Mouse (Mus musculus) midbrain, postnatal 0 days (tissue): Measurements from ENCODE around the gene Notch1. TPM values are rescaled to one million over a fixed set of nuclear protein-coding genes. Genes with fewer than 3 reads are reported as not detected.

Experiments
- ATAC-seq: fragments of 200-750 bp; cut with Nextera tagmentation; 2 replicates; pipeline ENCODE4 v1.8.0; 2017; ENCODE audit warnings: moderate number of reproducible peaks, mild to moderate bottlenecking, moderate TSS enrichment, moderate library complexity; ENCODE audit not compliant: low FRiP score
- DNase-seq: peaks from one replicate; pipeline ENCODE4 v3.0.0-alpha.2; 2015; ENCODE audit warnings: low spot score
- H3K27ac ChIP-seq: fragments of 300-500 bp; sonication (generic); 2 replicates; pipeline ENCODE4 v1.5.1; 2014; ENCODE audit warnings: low read depth, mild to moderate bottlenecking, low read length, mixed read lengths
- H3K27me3 ChIP-seq: fragments of 300-500 bp; sonication (generic); 2 replicates; pipeline ENCODE4 v1.6.1; 2014; ENCODE audit warnings: low read length, control low read depth, mixed read lengths; ENCODE audit not compliant: insufficient read depth
- H3K36me3 ChIP-seq: fragments of 300-500 bp; sonication (generic); 2 replicates; pipeline ENCODE4 v1.6.1; 2014; ENCODE audit warnings: low read length, control low read depth, mixed read lengths; ENCODE audit not compliant: insufficient read depth
- H3K4me1 ChIP-seq: fragments of 300-500 bp; sonication (generic); 2 replicates; pipeline ENCODE4 v1.6.1; 2014; ENCODE audit warnings: mild to moderate bottlenecking, control low read depth, antibody characterized with exemption, low read length, mixed read lengths; ENCODE audit not compliant: insufficient read depth
- H3K4me2 ChIP-seq: fragments of 300-500 bp; sonication (generic); 2 replicates; pipeline ENCODE4 v1.6.1; 2014; ENCODE audit warnings: low read depth, mild to moderate bottlenecking, low read length, mixed read lengths; ENCODE audit not compliant: poor library complexity, severe bottlenecking
- H3K4me3 ChIP-seq: fragments of 300-500 bp; sonication (generic); 2 replicates; pipeline ENCODE4 v1.5.1; 2014; ENCODE audit warnings: low read depth, mild to moderate bottlenecking, low read length, moderate library complexity
- H3K9ac ChIP-seq: fragments of 300-500 bp; sonication (generic); replicated peaks from 2 replicates; pipeline ENCODE4 v1.6.1; 2014; ENCODE audit warnings: mild to moderate bottlenecking, low read length, moderate library complexity, mixed read lengths; ENCODE audit not compliant: poor library complexity, severe bottlenecking
- H3K9me3 ChIP-seq: fragments of 300-500 bp; sonication (generic); 2 replicates; pipeline ENCODE4 v1.6.1; 2016; ENCODE audit warnings: low read length, control low read depth
- CTCF ChIP-seq: IDR thresholded peaks from 2 replicates; pipeline ENCODE4 v1.5.1; 2016; ENCODE audit warnings: antibody characterized with exemption, mild to moderate bottlenecking
- WGBS: fragments of 180-500 bp; shearing (Covaris S2); extraction: QIAGEN DNeasy Blood & Tissue Kit; methylation state at CpG from one replicate; pipeline ENCODE4 v1.1.7; 2014; 5-methylcytosine and 5-hydroxymethylcytosine counted together
- polyA plus RNA-seq: library from polyadenylated mRNA; unstranded; fragments of >200 nt; fragmentation: Nextera tagmentation; extraction: Ambion mirVana; gene quantifications from 2 replicates; pipeline ENCODE4 v1.2.1, GENCODE M21; 2015
- total RNA-seq: library from RNA; depleted of rRNA; stranded (reverse); fragments of >200 nt; gene quantifications from 2 replicates; pipeline ENCODE4 v1.2.3, GENCODE M21; 2014

Gene Notch1
- total and polyA plus RNA-seq, 2 experiments from 2014 or later, result 7.6 to 65.8 TPM

- no peak overlapping the region for H3K4me3 ChIP-seq
- no peaks in the 10 kb centered on the region for H3K36me3 ChIP-seq
- TF ChIP-seq CTCF, result no peak
- no peaks in the 10 kb centered on the region for H3K27me3 ChIP-seq
- DNase-seq (no peak), ATAC-seq (no peak)
- no peaks in the 10 kb centered on the region for H3K9me3 ChIP-seq
- H3K27ac ChIP-seq, result no peak overlapping the region
- WGBS, result 88% methylated on average over 5 of the region's 5 CpGs
- H3K4me2 ChIP-seq, result no peak overlapping the region
- H3K9ac ChIP-seq, result no peak overlapping the region
- no peaks in the 10 kb centered on the region for H3K4me1 ChIP-seq
These were observed 524 bp upstream of the Notch1 start for GRCm38 (mm10) chr2:26516987-26517386.

DNA sequence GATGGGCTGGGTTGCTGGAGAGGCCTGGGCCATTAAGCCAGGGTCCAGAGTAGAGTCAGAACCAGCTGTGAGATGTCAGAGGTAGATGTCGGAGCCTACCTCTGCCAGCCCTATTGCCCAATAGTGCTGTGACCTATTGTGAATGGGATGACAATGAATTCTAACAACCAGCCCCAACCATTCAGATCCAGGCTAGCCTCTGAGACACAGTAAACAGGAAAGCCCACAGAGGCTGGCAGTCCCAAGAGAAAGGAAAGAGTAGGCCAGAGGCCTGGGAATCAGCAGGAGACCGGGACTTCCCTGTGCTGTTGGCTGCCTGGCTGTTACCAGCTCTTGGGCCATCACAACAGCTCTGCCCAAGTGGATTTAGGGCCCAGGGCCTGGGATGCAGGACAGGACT is 1.1 kb downstream of the Notch1 start:
- H3K4me1 ChIP-seq, result no peaks in the 10 kb centered on the region
- H3K9ac ChIP-seq, result no peak overlapping the region
- no peak overlapping the region for H3K27ac ChIP-seq
- 70% methylated on average over 2 of the region's 2 CpGs for WGBS
- no peaks in the 10 kb centered on the region for H3K36me3 ChIP-seq
- H3K9me3 ChIP-seq, result no peaks in the 10 kb centered on the region
- TF ChIP-seq CTCF, result no peak
- ATAC-seq (no peak), DNase-seq (no peak)
- H3K27me3 ChIP-seq, result no peaks in the 10 kb centered on the region
- H3K4me2 ChIP-seq, result no peak overlapping the region
- H3K4me3 ChIP-seq, result no peak overlapping the region

DNA sequence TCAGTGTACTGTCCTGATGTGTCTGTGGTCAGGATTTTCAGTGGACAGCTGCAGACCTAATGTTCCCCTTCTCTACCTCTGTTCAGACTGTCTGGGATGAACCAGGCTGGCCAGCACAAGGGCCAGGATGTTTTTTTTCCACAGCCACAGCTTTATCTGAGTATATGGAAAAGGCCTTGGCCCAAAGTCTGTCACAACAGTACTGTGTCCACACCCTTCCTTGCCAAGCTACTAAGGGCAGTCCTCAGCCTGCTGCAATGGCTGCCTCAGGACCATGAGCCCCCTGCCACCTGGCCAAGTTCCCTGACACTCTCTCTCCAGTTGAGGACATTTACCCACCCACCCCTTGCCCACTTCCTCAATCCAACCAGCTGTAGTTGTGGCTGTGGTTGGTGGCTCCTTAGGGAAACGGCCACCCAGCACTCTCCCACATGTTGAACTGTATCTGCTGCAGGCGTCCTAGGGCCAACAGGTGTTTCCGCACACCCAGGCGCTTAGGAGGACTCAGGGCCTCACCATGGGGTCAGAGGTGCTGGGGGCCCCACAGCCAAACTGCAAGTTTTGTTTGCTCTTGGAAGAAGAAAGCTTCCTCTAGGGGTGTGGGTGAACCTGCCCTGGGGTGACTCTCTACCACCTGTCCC is 3.2 kb downstream of the Notch1 start:
- no peak for TF ChIP-seq CTCF
- DNase-seq, result no peak

GRCm38 (mm10) chr2:26508661-26509060 is 7.8 kb downstream of the Notch1 start:
- peaks cover 17% of the 10 kb centered on the region for H3K27me3 ChIP-seq
- no peak overlapping the region for H3K4me2 ChIP-seq
- H3K27ac ChIP-seq, result no peak overlapping the region
- 0 out of 2 replicates have a peak, but pooled peaks cover 3% of the 10 kb centered on the region for H3K4me1 ChIP-seq
- H3K36me3 ChIP-seq, result no peaks in the 10 kb centered on the region
- ATAC-seq, result no peak
- no peak for TF ChIP-seq CTCF
- no peak overlapping the region for H3K9ac ChIP-seq
- WGBS, result 79% methylated on average over 5 of the region's 5 CpGs
- DNase-seq, result no peak
- no peaks in the 10 kb centered on the region for H3K9me3 ChIP-seq
- no peak overlapping the region for H3K4me3 ChIP-seq

More for the DNA sequence above, 3.2 kb downstream of the Notch1 start:
- Histone ChIP-seq H3K9ac (no peak overlapping the region), H3K4me2 (no peak overlapping the region), H3K36me3 (no peaks in the 10 kb centered on the region), H3K27me3 (no peaks in the 10 kb centered on the region), H3K4me3 (no peak overlapping the region), H3K27ac (no peak overlapping the region), H3K4me1 (no peaks in the 10 kb centered on the region), H3K9me3 (no peaks in the 10 kb centered on the region)
- WGBS, result 86% methylated on average over 4 of the region's 4 CpGs
- no peak for ATAC-seq

- no peaks in the 10 kb centered on the region for H3K9me3 ChIP-seq
- no peak overlapping the region for H3K4me2 ChIP-seq
- H3K9ac ChIP-seq, result no peak overlapping the region
- no peak for ATAC-seq
- 0 out of 2 replicates have a peak, but pooled peaks cover 3% of the 10 kb centered on the region for H3K4me1 ChIP-seq
- DNase-seq, result no peak
- peaks cover 24% of the 10 kb centered on the region for H3K27me3 ChIP-seq
- H3K36me3 ChIP-seq, result no peaks in the 10 kb centered on the region
- 21% methylated on average over 6 of the region's 6 CpGs for WGBS
- no peak overlapping the region; the same call in 1 of the 2 replicates for H3K27ac ChIP-seq
- no peak overlapping the region for H3K4me3 ChIP-seq
- no peak for TF ChIP-seq CTCF
These were observed 8.5 kb downstream of the Notch1 start for GRCm38 (mm10) chr2:26507961-26508391.

DNA sequence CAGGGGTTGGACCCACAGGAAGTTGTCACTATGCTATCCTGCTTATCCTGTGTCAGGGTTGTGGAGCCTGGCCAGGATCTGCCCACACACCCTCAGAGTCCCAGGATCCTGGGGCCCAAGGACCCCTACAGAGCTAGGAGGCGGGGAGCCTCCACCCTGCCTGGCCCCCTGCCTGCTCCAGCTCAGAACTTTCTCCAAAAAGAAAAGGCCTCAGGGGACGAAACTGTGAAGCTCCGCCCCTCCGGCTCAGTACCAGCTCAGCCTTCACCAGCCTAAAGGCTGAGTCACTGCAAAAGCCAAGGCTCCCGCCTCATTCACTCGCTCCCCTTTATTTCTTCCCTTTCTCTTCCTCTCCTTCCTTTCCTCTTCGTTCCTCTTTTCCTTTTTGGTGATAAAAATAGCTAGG is 9.0 kb downstream of the Notch1 start:
- H3K4me1 ChIP-seq, result 0 out of 2 replicates have a peak, but pooled peaks cover 5% of the 10 kb centered on the region
- H3K4me2 ChIP-seq, result no peak overlapping the region
- DNase-seq, result no peak
- whole genome bisulfite sequencing, result 16% methylated on average over 7 of the region's 7 CpGs
- no peaks in the 10 kb centered on the region for H3K36me3 ChIP-seq
- no peak overlapping the region for H3K27ac ChIP-seq
- peaks cover 24% of the 10 kb centered on the region for H3K27me3 ChIP-seq
- no peak overlapping the region for H3K9ac ChIP-seq
- TF ChIP-seq CTCF, result no peak
- ATAC-seq, result no peak; the same call in 1 of the 2 replicates
- H3K9me3 ChIP-seq, result no peaks in the 10 kb centered on the region
- no peak overlapping the region for H3K4me3 ChIP-seq
